Mouse (Mus musculus) myocyte (in vitro differentiated cells): ENCODE results near the gene Sgsm2. TPM values are rescaled to one million over a fixed set of nuclear protein-coding genes. Genes with fewer than 3 reads are reported as not detected.

Experiments used
- H3K27me3 ChIP-seq: one replicate; pipeline ENCODE4 v1.6.1; 2011; ENCODE audit not compliant: control insufficient read depth, insufficient read depth, insufficient read length
- H3K36me3 ChIP-seq: one replicate; pipeline ENCODE4 v1.6.1; 2011; ENCODE audit not compliant: control insufficient read depth, insufficient read depth
- H3K4me2 ChIP-seq: one replicate; pipeline ENCODE4 v1.6.1; 2011; ENCODE audit warnings: low read depth, control low read depth
- H3K4me3 ChIP-seq: one replicate; pipeline ENCODE4 v1.5.1; 2011; ENCODE audit warnings: mild to moderate bottlenecking, control low read depth, moderate library complexity
- H3K79me2 ChIP-seq: one replicate; pipeline ENCODE4 v1.6.1; 2011; ENCODE audit not compliant: control insufficient read depth, insufficient read depth
- H3ac ChIP-seq: one replicate; pipeline ENCODE4 v1.6.1; 2011; ENCODE audit not compliant: control insufficient read depth, insufficient read length
- CEBPB ChIP-seq: IDR thresholded peaks from 2 replicates; pipeline ENCODE4 v1.6.1; 2011; ENCODE audit warnings: mild to moderate bottlenecking, moderate library complexity; ENCODE audit not compliant: poor library complexity, insufficient read depth, severe bottlenecking
- E2F4 ChIP-seq: IDR thresholded peaks from one replicate; pipeline ENCODE4 v1.6.1; 2011; ENCODE audit warnings: mild to moderate bottlenecking, control low read depth, moderate library complexity; ENCODE audit not compliant: insufficient read depth
- MAX ChIP-seq: IDR thresholded peaks from one replicate; pipeline ENCODE4 v1.6.1; 2011; ENCODE audit warnings: low read depth, mild to moderate bottlenecking, control low read depth
- MYOD1 ChIP-seq, 3 experiments: IDR thresholded peaks; one replicate each; pipeline ENCODE4 v1.6.1; 2011; ENCODE audit warnings: control low read depth in 2 of 3, low read depth in 2 of 3, mild to moderate bottlenecking in 2 of 3, moderate library complexity in 1 of 3; ENCODE audit not compliant: insufficient read length in 2 of 3, control insufficient read depth in 1 of 3
- MYOG ChIP-seq, 3 experiments: IDR thresholded peaks; one replicate each; pipeline ENCODE4 v1.6.1; 2011; ENCODE audit warnings: control low read depth in 2 of 3, low read depth in 2 of 3, mild to moderate bottlenecking in 2 of 3; ENCODE audit not compliant: insufficient read length in 2 of 3, control insufficient read depth in 1 of 3, insufficient read depth in 1 of 3
- POLR2A ChIP-seq: IDR thresholded peaks from one replicate; pipeline ENCODE4 v1.6.1; 2011; ENCODE audit warnings: low read depth, mild to moderate bottlenecking, control low read depth, moderate library complexity; ENCODE audit not compliant: insufficient read length
- POLR2AphosphoS2 ChIP-seq: IDR thresholded peaks from one replicate; pipeline ENCODE4 v1.6.1; 2011; ENCODE audit warnings: low read depth, control low read depth; ENCODE audit not compliant: insufficient read length
- REST ChIP-seq: IDR thresholded peaks from one replicate; pipeline ENCODE4 v1.6.1; 2011; ENCODE audit warnings: mild to moderate bottlenecking, control low read depth, moderate library complexity; ENCODE audit not compliant: insufficient read depth, insufficient read length
- SRF ChIP-seq: IDR thresholded peaks from one replicate; pipeline ENCODE4 v1.6.1; 2011; ENCODE audit warnings: low read depth; ENCODE audit not compliant: control insufficient read depth, insufficient read length
- TCF12 ChIP-seq: IDR thresholded peaks from one replicate; pipeline ENCODE4 v1.6.1; 2011; ENCODE audit warnings: mild to moderate bottlenecking, control low read depth; ENCODE audit not compliant: poor library complexity, insufficient read depth, severe bottlenecking
- TCF3 ChIP-seq: IDR thresholded peaks from one replicate; pipeline ENCODE4 v1.6.1; 2011; ENCODE audit warnings: low read depth, control low read depth; ENCODE audit not compliant: insufficient read length
- USF1 ChIP-seq: IDR thresholded peaks from one replicate; pipeline ENCODE4 v1.6.1; 2011; ENCODE audit warnings: low read depth, mild to moderate bottlenecking, control low read depth, moderate library complexity
- polyA plus RNA-seq: library from polyadenylated mRNA; unstranded; fragments of >200 nt; fragmentation: generic; extraction: Trizol; gene quantifications from one replicate; pipeline ENCODE4 v1.2.1, GENCODE M21; 2012; ENCODE audit warnings: missing spikeins

Gene Sgsm2
- polyA plus RNA-seq, 1 experiment = 12.3 TPM

DNA sequence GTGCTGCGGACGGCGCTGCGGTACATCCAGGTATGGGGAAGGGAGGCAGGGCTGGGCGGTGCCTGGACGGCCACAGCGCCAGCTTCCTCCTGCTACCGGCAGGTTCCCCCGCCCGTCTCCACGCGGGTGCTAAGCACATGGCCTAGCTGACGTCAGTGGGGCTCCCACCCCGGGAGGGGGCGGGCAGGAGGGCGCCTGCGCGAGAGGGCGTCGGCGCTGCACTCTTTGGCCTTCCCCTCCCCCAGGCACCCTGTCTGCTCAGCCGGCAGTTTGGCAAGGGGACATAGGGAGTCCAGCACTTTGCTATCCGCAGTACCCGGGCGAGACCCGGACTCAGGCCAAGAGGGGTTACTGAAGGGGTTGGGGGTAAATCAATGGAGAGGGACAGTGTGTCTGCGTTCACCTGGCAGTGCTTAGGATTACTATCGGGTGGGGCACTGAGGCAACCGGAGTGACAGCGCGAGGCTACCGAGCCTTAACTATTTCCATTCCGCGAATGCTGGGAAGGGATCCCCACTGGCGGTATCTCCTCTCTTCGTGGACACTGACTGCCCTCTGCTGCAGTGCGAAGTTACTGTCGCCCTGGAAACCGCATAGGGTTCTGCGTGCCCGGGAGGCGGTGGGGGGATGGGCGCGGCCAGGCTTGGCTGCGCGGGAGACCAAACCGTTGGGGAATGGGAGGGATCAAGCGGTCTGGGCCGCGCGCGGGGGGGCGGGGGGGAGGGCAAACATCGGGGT lies 59.0 kb downstream of the Sgsm2 start:
- Histone ChIP-seq H3K79me2 (peaks cover 47% of the 10 kb centered on the region), H3K36me3 (no peaks in the 10 kb centered on the region), H3K27me3 (no peaks in the 10 kb centered on the region), H3K4me2 (peak overlapping the region; percentile 98), H3ac (peak overlapping the region; percentile 11), H3K4me3 (peak overlapping the region; percentile 38)
- TF ChIP-seq SRF (no peak), POLR2AphosphoS2 (peak; percentile 75), E2F4 (no peak), CEBPB (no peak), REST (no peak), TCF12 (no peak), MYOD1 (IDR thresholded peaks at IDR 0.05; ENCODE audit: control insufficient read depth in 1 of 3, insufficient read length in 2 of 3, low read depth in 2 of 3) (peak in 1 of 3 experiments; percentile 58), USF1 (peak; percentile 10), POLR2A (peak; percentile 80), MAX (no peak), MYOG (IDR thresholded peaks at IDR 0.05; ENCODE audit: control insufficient read depth in 1 of 3, insufficient read depth in 1 of 3, insufficient read length in 2 of 3, low read depth in 2 of 3) (peak in 1 of 3 experiments; percentile 70), TCF3 (no peak)

DNA sequence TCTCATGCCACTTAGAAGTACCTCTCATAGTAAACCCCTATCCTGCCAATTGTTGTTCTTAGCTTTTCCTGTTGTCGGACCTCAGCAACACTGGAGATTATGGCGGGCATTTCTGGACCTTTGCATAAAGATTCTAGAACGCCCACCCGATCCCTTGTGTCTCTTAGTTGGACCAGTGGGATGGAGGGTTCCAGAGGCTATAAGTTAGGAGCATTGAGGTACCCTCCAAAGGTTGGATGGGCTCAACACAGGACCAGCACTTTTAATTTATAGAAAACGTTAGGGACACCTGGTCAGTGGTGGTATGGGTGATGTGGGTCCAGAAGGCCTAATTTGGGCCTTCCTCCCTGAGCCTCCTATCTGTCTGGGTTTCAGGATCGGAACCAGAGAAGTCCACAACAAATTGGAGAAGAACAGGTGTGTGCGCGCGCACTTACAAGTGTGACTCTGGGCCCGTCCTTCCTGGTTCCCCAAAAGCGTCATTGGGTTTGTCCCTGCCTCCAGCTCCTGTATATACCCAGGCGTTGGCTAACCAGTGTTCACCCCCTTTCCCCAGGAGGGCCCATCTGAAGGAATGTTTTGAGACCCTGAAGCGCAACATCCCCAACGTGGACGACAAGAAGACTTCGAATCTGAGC lies 59.7 kb downstream of the Sgsm2 start:
- Histone ChIP-seq H3K79me2 (peaks cover 49% of the 10 kb centered on the region), H3K4me3 (peak overlapping the region; percentile 38), H3K36me3 (no peaks in the 10 kb centered on the region), H3ac (no peak overlapping the region), H3K4me2 (peak overlapping the region; percentile 98), H3K27me3 (no peaks in the 10 kb centered on the region)
- TF ChIP-seq USF1 (no peak), POLR2AphosphoS2 (no peak), E2F4 (no peak), TCF12 (no peak), MYOD1 (IDR thresholded peaks at IDR 0.05; ENCODE audit: control insufficient read depth in 1 of 3, insufficient read length in 2 of 3, low read depth in 2 of 3) (no peak), TCF3 (no peak), POLR2A (no peak), REST (no peak), MAX (no peak), MYOG (IDR thresholded peaks at IDR 0.05; ENCODE audit: control insufficient read depth in 1 of 3, insufficient read depth in 1 of 3, insufficient read length in 2 of 3, low read depth in 2 of 3) (no peak), SRF (no peak), CEBPB (no peak)

DNA sequence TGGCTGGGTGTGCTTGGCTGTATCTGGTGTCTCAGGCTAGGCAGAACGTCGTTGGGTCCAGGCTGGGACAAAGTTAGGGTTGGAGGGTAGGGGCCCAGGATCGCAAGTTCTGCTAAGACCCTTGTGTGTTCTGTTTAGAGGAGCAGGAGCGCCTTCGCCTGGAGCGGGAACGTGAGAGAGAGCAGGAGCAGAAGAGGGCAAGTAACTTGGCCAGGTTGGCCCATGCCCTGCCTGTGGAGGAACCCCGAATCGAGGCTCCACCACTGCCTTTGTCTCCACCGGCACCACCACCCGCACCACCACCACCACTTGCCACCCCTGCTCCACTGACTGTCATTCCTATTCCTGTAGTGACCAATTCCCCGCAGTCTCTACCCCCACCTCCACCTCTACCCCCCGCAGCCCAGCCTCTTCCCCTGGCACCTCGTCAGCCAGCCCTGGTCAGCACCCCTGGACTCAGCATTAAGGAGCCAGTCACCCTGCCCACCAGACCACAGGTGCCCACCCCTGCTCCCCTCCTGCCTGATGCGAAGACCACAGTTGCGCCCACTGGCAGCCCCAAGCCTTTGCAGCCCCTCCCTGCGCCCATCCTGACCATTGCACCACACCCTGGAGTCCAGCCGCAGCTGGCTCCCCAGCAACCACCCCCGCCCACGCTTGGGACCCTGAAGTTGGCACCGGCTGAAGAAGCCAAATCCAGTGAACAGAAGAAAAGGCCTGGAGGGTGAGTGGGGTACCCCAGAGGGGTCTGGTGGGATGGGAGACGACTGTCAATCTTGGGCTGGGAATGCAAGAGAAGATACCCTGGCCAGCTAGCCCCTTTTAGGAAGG lies 60.4 kb downstream of the Sgsm2 start:
- peak in 2 of 3 experiments; percentile 50 to 79 for TF ChIP-seq MYOG (IDR thresholded peaks at IDR 0.05; ENCODE audit: control insufficient read depth in 1 of 3, insufficient read depth in 1 of 3, insufficient read length in 2 of 3, low read depth in 2 of 3)
- TF ChIP-seq REST = no peak
- peak in 1 of 3 experiments; percentile 64 for TF ChIP-seq MYOD1 (IDR thresholded peaks at IDR 0.05; ENCODE audit: control insufficient read depth in 1 of 3, insufficient read length in 2 of 3, low read depth in 2 of 3)
- no peak for TF ChIP-seq MAX
- H3K4me2 ChIP-seq = peak overlapping the region; percentile 98
- no peaks in the 10 kb centered on the region for H3K27me3 ChIP-seq
- no peak overlapping the region for H3ac ChIP-seq
- no peak overlapping the region for H3K4me3 ChIP-seq
- peaks cover 49% of the 10 kb centered on the region for H3K79me2 ChIP-seq
- no peaks in the 10 kb centered on the region for H3K36me3 ChIP-seq

DNA sequence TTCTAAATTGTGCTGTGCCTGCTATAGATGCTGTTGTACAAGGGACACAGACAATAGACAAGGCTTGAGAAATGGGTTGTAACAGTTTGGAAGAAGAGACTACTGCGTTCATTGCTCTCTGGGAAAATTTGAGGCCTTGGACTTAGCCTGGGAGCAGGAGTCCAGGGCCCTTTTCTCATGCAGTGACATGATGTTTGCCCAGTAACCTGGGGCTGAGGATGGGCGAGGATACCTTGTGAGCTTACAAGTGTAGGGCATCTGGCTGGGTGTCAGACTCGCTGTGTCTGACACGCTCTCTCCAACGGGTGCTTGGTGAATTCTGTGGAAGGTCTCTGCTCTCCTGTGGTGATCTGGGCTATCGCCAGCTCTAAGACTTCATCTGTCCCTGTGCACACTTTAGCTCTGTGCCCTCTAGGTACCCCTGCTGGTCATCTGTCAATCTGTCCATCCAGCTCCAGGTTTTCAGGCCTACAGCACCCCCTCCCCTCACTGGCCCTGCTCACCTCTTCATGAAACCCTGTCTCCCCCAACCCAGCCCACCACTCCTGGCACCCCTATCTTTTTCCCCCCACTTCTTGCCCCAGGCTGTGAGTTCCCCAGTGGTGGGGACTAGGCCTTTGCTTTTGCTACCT lies 61.2 kb downstream of the Sgsm2 start:
- Histone ChIP-seq H3K4me3 (no peak overlapping the region), H3K36me3 (no peaks in the 10 kb centered on the region), H3K27me3 (no peaks in the 10 kb centered on the region), H3K4me2 (no peak overlapping the region), H3K79me2 (peaks cover 45% of the 10 kb centered on the region), H3ac (no peak overlapping the region)
- no peak for TF ChIP-seq MAX
- TF ChIP-seq MYOG (IDR thresholded peaks at IDR 0.05; ENCODE audit: control insufficient read depth in 1 of 3, insufficient read depth in 1 of 3, insufficient read length in 2 of 3, low read depth in 2 of 3) = no peak
- TF ChIP-seq TCF12 = no peak
